Mouse (Mus musculus): ENCODE results near the gene Pgpep1. TPM values are rescaled to one million over a fixed set of nuclear protein-coding genes. Genes with fewer than 3 reads are reported as not detected.

The Pgpep1 gene
- 10 to 100 TPM; 39.6 to 44.9 TPM for total RNA-seq (2021)

DNA sequence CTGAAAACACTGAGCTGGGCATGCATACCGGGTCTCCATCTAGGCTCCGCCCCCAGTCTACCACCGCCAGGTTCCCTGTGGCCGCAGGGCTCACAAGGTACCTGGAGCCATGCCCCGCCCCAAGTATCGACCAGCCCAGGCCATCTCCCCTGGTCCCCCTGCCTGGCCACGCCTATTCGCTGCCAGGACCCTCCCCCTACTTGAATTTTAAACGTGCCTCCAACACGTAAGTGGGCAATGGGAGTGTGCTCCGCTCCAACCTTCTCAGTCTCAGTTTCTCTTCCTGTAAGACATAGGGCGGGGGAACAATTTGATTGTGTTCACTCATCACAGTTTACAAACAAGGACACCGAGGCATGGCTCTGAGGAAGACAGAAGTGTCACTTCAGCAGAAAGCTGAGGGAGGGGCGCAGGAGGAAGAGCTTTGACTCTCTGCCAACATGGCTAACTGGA, at the start of gene Pgpep1:
Gene Pgpep1, minus strand, starts transcription at position 116 of the 453 bp plus-strand sequence.
- no peak for DNase-seq
- intact Hi-C loops (cut with DNase I), result no loop called here

DNA sequence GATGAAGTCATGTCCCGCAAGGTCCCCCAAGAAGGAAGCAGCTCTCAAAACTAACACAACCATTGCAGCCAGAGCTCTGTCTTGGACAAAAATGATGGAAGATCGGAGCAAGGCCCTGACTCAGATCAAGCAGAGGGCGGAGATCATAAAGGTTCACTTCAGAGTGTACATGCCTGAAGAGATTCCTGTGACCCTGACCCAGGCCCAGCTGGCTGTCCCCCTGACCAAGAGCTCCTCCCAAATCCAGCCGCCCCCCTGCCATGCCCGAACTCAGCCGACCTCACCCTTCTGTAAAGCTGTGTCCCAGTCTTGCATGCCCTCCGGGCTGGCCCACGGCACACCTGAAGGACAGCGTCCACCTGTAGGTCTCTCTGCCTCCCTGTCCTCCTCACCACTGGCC, 49.6 kb upstream of the Pgpep1 start:
- intact Hi-C loops (cut with DNase I), result no loop called here
- DNase-seq, result no peak

DNA sequence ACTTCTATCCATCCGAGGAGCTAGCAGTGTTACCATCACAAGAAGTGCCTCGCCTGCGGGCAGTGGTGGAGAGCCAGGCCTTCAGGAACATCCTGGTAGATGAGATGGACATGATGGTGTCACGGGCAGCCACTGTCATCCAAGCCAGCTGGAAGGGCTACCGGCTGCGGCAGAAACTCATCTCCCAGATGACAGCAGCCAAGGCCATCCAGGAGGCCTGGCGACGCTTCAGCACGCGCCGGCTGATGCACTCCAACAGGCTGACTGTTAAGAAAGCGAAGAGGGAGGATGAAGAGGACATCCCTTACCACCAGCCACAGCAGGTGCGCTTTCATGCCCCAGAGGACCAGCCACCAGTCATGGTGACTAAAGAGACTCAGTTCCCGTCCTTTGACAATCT, 48.1 kb upstream of the Pgpep1 start:
- no peak for DNase-seq
- intact Hi-C loops (cut with DNase I), result no loop called here

DNA sequence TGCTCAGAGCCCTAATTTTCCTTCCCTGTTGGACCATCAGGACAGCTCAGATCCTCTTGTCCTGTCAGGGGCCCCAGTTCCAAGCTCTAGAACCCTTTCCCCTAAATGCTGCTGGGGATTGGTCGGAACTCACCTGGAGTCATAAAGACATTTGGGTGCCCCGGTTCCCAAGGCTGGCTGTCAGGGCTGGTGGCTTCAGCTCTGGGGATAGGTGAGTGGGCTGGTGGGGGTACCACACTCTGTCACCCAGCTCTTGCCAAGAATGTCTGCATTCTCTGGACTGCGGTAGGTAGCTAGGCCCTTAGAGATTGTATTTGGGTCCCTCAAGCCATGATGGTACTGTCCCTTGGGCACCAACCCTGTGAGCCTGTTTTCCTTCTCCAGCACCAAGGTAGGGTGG, 43.1 kb upstream of the Pgpep1 start, which contains the start of gene Iqcn:
Gene Iqcn, plus strand, starts transcription at position 171 of the 400 bp plus-strand sequence.
- intact Hi-C loops (cut with DNase I), result no loop called here
- no peak for DNase-seq

DNA sequence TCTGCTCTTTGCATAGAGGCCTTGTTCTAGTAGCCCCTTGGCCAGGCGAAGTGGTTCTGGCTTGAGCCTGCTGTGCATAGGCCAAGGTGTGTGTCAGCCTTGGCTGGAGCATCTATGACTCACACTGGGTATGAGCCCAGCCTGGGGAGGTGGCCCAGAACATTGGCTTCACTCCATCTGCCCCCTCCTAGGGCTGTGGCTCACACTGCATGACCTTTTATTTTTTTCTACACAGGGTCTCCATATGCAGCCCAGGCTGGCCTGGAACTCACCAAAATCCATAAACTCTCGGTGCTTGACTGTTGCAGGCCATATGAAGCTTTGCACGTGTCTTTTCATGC, 42.6 kb upstream of the Pgpep1 start:
- DNase-seq, result peak; percentile 80 to 89
- intact Hi-C loops (cut with DNase I), result no loop called here

DNA sequence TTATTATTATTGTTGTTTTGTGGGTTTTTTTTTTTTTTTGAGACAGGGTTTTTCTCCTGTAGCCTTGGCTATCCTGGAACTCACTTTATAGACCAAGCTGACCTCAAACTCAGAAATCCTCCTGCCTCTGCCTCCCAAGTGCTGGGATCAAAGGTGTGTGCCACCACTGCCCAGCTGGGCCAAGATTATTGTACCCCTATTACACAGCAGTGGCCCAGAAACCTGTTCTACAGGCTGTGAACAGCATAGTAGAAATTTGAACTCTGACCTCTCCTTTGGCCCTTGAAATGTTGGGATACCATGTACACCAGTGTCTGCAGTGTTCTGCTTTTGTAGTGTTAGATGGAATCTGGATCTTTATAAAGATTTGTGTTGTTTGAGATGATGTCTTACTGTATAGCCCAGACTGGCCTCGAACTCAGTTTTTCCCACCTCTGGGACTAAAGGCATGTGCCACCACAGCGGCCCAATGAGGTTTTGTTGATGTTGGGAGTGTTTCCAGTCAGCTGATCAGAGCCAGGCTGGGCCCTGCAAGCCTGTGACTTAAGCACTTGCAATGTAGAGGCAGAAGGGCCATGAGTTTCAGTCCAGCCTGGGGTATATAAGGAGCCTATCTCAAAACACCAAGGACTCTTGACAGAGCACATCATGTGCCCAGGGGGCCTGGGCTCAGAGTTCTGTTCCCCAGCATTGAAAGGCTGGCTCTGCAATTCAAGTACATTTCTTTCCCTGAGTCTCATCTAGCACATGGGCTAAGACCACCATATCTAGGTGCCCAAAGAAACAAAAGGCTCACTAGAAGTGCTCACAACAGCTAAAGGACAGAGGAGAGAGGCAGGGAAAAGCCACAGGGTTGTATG, 42.0 kb upstream of the Pgpep1 start:
- intact Hi-C loops (cut with DNase I), result no loop called here
- DNase-seq, result peak in 1 of 2 experiments; percentile 24

DNA sequence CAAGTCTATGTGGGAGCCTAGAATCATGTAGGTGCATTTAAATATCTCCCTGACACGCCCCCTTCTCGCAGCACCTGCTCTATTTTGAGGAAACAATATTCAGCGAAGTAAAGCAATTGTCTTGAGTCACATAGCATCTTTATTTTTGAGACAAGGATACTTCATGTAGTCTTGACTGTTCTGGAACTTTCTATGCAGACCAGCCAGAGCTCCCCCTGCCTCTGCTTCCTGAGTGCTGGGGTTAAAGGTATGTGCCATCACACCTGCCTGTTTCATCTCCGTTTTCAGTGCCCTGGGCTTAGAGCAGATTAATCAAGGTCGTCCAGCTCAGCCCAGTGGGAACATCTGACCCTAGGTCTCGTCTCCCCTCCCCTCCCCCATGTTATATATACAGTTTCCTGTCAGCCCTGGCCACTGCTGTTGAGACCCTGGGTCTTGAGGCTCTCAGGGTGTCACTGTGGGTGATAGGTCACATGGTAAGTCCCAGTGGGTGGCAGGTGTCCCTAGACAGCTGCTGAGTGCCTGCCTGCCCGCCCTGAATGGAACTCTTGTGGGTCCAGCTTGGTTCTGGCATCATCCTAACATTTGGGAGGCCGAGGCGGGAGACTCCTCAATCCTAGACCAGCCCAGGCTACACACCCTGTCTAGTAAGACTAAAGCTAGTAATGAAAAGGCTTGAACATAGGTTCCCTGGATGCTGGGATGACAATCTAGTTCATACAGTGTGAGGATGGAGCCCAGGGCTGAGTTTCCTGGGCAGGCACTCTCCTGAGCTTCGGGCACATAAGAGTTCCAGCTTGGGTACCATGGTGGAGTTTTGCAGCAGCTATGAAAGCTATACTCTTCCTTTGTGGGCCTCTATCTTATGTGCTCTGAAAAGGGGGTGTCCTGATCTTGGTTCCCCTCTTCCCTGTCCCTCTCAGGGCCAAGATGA, 41.1 kb upstream of the Pgpep1 start:
- DNase-seq, result no peak
- intact Hi-C loops (cut with DNase I), result no loop called here

DNA sequence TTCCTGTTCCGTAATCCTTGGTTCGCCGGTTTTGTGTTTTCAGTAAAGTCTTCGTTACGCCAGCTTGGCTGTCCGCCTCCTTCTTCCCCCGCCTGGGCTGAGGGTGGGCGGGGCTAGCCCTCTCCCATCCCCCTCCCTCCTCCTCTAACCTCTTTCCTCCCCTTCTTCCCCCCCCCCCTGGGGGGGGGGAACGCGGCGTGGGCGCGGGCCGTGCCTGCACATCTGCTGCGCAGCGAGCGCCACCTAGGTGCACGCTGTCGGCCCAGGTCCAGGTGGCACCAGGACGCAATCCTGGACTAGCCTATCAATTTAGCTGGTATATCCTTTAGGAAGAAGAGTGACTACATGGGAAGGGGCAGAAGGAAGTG, 40.4 kb upstream of the Pgpep1 start:
- peak; percentile 87 to 89 for DNase-seq
- intact Hi-C loops (cut with DNase I), result loop anchor here (1.0 kb wide), 1 partner anchor 70 kb away; no protein-coding TSS in a partner anchor

DNA sequence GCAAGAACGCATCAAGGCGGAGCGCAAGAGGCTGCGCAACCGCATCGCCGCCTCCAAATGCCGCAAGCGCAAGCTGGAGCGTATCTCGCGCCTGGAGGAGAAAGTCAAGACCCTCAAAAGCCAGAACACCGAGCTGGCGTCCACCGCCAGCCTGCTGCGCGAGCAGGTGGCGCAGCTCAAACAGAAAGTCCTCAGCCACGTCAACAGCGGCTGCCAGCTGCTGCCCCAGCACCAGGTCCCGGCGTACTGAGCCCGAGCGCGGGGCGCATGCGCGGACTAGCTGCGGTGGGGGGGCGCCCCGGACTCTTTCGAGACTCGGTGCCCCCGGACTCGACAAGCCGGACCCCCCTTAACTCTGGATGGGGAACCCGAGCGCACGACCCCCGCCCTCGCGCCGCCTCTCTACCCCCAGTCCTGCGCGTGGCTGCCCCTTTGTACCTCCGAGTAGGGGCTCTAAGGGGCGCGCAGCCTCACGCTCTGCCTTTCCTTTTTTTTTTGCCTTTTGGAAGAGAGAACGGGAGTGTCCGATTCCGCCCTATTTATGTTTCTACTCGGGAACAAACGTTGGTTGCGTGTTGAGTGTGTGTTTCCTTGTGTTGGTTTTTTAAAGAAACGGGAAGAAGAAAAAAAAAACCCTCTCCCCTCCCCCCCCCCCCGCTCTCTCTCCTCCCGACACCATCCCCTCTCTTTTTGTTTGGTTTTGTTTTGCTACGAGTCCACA, 39.8 kb upstream of the Pgpep1 start:
- intact Hi-C loops (cut with DNase I), result loop anchor here (1.0 kb wide), 1 partner anchor 70 kb away; no protein-coding TSS in a partner anchor
- peak; percentile 82 to 88 for DNase-seq

DNA sequence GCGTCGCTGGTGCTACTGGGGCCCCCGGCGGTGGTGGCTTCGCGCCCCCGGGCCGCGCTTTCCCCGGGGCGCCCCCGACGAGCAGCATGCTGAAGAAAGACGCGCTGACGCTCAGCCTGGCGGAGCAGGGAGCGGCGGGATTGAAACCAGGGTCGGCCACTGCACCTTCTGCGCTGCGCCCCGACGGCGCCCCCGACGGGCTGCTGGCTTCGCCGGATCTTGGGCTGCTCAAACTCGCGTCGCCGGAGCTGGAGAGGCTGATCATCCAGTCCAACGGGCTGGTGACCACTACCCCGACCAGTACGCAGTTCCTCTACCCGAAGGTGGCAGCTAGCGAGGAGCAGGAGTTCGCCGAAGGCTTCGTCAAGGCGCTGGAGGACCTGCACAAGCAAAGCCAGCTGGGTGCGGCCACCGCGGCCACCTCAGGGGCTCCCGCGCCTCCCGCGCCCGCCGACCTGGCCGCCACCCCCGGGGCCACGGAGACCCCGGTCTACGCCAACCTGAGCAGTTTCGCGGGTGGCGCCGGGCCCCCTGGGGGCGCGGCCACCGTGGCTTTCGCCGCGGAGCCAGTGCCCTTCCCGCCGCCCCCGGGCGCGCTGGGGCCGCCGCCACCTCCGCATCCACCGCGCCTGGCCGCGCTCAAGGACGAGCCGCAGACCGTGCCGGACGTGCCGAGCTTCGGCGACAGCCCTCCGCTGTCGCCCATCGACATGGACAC, 39.1 kb upstream of the Pgpep1 start:
- peak in 1 of 2 experiments; percentile 84 for DNase-seq
- intact Hi-C loops (cut with DNase I), result no loop called here

DNA sequence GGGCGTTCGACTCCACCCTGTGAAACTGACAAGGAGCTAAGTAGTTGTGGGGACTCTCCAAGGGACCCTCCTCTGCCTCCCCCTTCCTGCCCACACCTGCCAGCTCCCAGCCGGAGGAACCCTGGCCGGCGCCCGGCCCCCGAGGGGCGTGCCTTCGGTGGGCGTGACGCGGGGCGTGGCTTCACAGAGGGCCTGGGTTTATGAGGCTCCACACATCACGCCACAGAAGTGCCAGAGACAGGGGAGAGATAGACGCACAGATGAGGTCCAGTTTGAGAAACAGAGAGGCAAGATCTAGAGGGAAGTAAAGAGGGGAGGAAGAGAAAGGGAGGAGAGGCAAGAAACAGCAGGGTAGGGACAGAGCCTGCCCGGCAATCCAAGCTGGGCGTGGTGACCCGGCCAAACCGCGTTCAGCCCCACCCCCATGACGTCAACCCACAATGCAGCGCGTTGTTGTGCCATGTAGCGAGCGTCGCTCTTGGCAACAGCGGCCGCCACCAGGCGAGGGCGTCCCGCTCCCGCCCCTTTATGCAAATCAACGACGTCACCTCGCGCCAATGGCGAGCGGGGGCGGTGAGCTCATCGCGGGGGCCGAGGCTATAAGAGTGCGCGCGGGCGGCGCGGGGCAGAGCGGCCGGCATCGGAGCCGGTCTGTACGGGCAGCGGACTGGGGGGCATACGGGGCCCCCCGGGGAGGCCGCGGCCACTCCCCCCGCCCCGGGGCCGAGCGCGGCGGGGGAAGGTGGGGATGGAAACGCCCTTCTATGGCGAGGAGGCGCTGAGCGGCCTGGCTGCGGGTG, 38.3 kb upstream of the Pgpep1 start, which contains the start of gene Jund:
Gene Jund, plus strand, starts transcription at position 640 of the 800 bp plus-strand sequence.
- peak; percentile 99 to 100 for DNase-seq
- intact Hi-C loops (cut with DNase I), result loop anchor here (1.0 kb wide), 2 partner anchors 25 to 87 kb away; partner anchors contain the start of gene Lsm4

DNA sequence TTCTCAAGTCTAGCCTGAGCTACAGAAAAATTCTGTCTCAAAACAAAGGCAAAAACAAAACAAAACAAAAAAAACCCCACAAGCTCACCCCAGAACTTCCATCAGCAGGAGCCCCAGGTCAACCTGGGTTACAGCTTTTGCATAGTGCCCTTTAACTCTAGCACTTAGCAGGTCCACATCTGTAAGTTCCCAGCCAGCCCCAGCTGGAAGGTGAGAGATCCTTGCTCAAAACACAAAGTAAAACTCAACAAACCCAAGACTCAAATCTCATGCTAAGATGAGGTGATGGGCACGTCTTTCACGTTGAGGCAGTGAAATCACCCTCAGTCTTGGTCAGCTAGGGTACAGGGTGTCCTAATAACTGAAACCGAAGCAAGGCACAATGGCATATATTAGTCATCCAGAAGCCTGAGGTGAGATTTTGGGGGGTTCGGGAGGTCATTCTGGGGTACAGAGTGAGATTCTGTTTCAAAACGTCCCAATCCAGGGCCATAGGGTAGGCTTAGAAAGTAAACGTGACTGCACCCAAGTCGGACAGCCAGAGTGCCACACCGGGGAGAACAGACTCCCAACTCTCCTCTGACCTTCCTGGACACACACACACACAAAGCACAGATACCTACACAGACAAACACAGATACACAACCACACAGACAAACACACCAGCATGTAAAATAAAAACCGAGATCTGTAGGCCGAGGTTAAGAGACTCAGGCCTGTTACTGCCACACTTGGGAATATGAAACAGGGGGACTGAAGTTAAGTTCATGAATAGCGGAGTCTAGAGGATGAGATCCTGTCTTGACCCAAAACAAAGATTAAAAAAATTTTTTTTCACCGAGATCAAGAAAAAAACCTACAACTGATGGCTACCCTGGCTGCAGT, 37.4 kb upstream of the Pgpep1 start:
- intact Hi-C loops (cut with DNase I), result loop anchor here (1.0 kb wide), 2 partner anchors 24 to 86 kb away; partner anchors contain the start of gene Lsm4

DNA sequence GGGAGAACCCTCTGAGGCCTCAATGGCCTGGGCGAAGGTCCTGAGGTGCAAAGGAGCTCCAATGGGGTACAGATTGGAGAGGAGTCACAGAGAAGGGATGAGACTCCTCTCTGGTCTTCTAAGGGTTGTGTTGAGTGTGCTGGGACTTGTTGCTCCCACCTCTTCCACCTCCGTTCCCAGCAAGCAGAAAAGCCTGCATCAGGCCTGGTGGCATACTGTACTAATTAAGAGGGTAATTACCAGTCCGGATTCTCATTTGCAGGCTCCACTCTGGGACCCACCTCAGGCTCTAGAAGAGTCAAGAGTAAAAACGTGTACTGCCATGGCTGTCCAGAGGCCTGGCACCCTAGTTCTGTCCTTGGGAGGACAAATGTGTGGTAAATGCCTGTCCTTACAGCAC, 36.8 kb upstream of the Pgpep1 start:
- intact Hi-C loops (cut with DNase I), result no loop called here
- DNase-seq, result peak in 1 of 2 experiments; percentile 46

More for the DNA sequence above, 37.4 kb upstream of the Pgpep1 start:
- DNase-seq, result no peak

DNA sequence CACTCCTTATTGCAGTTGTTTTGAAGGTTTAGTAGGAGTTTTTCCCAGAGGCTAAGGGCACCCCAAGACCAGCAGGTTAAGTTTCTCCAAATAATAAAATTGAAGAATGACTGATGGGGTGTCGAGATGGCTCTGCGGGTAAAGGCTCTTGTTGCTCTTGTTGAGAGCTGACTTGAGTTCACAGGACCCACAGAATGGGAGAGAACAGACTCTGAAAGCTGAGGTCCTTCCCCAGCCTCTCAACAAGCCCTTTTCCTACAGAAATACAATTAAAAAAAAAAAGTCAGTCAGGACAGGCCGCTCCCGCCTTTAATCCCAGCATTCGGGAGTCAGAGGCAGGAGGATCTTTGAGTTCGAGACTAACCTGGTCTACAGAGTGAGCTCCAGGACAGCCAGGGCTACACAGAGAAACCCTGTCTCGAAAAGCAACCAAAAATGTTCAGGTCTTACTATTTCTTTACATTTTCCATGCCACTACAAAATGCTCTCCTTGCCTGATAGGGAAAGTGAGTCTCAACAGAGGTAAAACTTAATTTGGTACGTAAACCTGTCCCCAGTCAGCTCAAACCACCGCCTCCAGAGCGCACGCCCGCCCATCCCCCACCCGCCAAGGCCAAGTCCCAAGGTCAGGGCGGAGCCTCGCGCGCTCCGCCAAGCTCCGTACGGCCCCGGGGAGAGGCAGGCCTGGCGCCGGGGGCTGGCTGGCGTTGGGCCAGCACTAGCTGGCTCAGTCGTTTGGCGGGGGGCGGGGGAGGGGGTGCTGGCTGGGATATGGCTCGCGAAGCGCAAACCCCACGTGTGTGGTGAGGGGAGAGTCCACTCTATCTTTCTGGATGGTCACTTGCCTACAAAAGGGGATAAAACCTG, 36.1 kb upstream of the Pgpep1 start:
- intact Hi-C loops (cut with DNase I), result no loop called here
- DNase-seq, result peak; percentile 76 to 77

DNA sequence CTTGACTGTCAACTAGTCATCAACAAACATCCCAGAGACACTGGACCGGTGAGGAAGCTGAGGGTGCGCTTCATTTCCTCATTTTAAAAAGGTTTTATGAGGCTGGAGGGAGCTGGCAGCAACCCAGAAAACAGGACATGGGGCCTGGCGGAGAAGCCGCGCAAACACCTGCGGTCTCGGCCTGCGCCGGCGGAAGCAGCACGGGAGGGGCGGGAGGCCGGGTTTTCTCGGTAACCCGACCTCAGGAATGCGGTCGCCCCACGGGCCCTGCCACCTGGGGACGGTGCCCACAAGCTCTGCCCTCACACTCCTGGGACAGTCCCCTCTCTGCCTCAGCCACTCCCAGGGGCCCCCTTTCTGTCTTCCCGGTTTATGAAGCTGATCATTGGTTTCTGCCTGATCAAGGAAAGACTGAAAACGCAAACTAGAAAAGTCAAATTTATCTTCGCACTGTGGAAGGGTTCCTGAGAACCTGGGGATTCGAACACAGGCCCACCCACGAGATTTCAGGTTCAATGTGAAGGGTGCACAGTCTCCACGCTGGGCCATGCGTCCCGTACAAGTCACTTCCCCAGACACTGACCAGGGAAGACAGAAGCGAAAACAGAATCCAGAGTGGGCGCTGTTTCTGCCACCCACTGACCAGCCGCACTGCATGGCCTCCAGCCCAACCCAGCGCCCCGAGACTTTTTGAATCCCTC, 35.3 kb upstream of the Pgpep1 start:
- intact Hi-C loops (cut with DNase I), result loop anchor here (1.0 kb wide), 1 partner anchor 20 kb away; no protein-coding TSS in a partner anchor
- DNase-seq, result peak in 1 of 2 experiments; percentile 63

DNA sequence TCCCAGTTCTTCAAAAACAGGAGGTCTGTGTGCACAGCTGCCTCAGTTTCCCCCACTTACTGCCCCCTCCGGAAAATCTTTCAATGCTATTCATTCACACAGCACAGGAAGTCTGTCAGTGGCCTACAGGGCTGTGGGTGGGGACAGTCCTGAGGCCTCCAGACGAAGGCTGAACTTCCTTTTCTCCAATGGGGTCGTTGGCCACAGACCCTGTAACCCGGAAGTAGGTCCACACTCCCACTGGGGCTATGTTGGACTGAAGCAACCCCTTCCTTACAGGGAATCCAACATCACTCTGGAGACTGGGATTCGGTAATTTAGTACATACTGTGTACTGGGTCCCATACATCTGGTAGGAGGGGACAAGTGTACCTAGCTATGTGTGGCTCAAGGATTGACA, 33.4 kb upstream of the Pgpep1 start:
- no peak for DNase-seq
- intact Hi-C loops (cut with DNase I), result no loop called here
